Mouse (Mus musculus) liver, postnatal 0 days (tissue): ENCODE data around the gene Mov10l1.
A peak's percentile ranks its signal among the peaks of the same experiment; 100 is the strongest.

Experiments
- CTCF ChIP-seq: sonication (generic); IDR thresholded peaks from 2 replicates; pipeline ENCODE4 v1.5.1; 2016; ENCODE audit warnings: antibody characterized with exemption, low read depth
- EP300 ChIP-seq: IDR thresholded peaks from 2 replicates; pipeline ENCODE4 v1.6.1; 2016; ENCODE audit warnings: antibody characterized with exemption, low read depth, mild to moderate bottlenecking

DNA sequence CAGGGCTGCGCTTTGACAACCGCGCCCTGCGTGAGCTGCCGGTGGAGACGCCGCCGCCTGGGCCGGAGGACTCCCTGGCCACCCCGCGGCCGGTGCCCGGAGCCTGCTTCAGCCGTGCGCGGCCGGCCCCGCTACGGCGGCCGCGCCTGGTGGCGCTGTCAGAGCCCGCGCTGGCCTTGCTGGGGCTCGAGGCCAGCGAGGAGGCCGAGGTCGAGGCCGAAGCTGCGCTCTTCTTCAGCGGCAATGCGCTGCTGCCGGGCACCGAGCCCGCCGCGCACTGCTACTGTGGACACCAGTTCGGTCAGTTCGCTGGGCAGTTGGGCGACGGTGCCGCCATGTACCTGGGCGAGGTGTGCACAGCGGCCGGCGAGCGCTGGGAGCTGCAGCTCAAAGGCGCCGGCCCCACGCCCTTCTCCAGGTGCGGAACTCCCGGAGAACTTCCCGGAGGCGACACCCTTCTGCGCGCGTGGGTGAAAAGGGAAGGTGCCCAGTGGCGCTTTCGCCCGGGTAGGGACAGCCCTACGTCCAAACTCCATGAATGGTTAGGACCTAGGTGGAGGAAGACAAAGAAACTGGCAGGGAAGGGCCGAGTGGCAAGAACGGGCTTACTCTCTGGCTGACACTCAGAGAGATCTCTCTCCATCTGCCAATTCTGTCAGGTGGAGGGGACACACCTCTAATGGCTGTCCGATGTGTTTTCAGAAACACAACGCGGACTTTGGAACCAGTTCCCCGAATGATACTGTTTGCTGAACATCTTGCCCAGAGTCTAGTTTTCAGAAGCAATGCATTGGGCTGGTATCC is 106.7 kb downstream of the Mov10l1 start:
- TF ChIP-seq EP300 (peak; percentile 45; the same call in 1 of the 2 replicates), CTCF (no peak)
